Mouse (Mus musculus) cerebellum, postnatal 14 days (tissue): ENCODE data around the gene Ctdspl.

Experiments used
- DNase-seq, 2 experiments: peaks; one replicate each; pipeline ENCODE4 v3.0.0; 2021; ENCODE audit warnings: mixed read lengths in 2 of 2

Gene Ctdspl

DNA sequence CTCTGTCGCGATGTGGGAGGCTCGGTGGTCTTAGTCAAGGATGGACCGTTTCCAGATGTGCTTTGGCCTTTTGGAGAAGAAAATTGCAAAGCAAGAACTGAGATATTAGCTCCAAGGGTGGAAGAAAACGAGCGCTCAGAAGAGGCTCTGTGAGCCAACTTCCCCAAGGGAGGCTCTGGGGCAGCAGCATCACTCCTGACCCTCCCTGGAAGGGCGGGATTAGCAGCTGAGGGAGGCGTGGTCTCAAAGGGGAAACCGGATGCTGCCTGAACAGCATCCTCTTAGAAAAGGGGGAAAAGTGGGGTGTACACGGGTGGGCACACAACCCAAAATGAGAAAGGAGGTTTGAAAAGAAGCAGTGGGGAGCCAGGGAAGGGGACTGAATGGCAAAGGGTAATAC lies 23.8 kb downstream of the Ctdspl start:
- DNase-seq = no peak

DNA sequence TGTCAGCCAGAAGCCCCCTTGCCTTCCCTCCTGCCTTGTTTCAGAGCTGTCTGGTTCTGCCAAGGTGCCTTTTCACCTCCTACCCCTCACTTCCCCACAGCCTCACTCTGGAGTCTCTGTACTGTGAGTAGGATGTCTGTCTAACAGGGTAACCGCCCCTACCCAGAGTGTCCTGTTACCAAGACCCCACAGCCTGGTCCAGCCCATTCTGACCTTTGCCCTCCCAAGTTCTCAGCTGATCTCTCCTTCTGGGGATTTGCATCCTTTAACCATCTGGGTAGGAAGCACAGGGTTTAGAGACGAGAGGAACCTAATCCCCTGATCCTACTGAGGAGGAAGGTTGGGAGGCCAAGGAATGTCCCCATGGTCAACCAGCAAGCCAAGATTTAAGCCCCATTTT lies 24.5 kb downstream of the Ctdspl start:
- no peak for DNase-seq

DNA sequence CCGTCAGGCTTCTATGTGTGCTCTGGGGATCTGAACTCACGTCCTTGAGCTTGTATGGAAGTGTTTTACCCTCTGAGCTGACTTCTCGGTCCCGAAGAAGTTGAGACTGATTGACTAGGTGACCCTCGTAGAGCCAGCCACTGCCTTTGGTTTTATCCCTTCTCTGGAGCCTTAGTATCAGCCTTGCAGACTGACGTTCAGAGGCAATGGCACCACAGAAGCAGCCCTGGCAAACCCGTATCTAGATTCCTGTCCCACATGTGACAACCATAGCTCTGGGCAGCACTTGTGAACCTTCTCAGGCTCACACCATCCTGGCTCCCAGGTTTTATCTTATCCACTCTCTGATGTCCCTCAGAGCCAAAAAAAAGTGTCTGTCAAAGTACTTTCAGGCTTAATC lies 25.1 kb downstream of the Ctdspl start:
- no peak for DNase-seq

DNA sequence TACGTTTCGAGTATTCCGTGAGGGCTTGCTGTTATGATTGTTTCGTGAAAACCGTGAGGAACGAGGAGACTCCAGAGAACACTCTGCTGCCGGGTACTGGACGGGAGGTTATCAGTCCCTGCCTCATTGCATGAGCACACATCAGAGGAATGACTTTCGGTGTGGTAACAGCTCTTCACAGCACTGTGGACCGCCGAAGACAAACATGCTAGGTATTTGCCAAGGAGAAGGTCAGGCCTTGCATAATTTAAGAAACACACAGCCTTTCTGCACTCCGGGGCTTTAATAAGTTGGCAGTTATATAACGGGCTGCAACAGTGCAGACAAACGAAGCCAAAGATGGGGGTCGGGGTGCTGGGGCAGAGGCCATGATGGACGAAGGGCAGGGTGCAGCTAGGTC lies 25.9 kb downstream of the Ctdspl start:
- DNase-seq = no peak

DNA sequence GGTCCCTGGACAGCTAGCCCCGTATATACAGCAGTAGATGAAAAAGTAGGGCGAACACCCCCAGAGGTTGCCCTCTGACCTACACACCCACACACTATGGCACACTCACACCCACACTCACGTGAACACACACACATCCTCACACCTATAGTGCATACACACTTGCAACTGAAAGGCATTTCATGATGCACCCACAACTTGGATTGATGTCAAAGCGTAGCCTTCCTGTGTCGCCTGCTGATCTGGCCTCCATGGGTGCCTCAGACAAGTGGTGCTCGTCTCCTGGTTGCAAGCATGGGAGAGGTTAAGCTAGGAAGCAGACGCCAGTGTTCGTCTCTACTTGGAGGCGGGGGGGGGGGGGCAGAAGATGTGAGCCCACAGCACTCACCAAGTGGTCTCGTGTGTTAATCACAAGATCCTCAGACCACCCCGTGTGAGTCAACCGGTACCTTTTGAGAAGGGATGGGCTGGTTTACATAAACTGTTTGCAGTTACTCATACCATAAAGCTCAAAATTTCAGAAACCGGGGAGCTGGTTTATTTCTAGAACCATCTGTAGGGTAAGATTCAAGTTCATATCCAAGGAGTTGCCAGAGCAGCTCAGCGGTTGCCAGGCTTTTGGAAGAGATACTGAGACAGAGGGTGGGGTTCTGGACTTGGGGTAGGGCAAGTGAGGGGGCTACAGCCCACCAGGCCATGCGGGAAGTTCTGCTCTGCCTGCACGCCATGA lies 27.4 kb downstream of the Ctdspl start:
- DNase-seq = no peak

DNA sequence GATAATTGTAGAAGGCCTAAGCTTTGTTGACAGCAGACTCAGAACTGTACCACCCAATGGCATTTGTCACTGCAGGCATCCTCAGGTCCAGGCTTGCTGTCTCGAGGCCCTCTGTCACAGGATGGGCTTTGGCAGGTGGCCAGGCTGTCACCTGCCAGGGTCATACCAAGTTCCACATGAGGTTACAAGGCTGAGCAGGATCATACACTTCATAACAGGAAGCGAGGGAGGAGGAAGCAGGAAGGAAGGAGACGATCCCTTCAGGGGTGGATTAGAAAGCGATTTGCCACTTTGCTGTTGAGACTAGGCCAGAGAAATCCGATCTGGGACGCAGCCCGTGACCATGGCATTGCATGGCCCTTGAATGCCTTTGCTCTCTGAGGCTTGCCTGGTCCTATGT lies 32.5 kb downstream of the Ctdspl start:
- DNase-seq = no peak

DNA sequence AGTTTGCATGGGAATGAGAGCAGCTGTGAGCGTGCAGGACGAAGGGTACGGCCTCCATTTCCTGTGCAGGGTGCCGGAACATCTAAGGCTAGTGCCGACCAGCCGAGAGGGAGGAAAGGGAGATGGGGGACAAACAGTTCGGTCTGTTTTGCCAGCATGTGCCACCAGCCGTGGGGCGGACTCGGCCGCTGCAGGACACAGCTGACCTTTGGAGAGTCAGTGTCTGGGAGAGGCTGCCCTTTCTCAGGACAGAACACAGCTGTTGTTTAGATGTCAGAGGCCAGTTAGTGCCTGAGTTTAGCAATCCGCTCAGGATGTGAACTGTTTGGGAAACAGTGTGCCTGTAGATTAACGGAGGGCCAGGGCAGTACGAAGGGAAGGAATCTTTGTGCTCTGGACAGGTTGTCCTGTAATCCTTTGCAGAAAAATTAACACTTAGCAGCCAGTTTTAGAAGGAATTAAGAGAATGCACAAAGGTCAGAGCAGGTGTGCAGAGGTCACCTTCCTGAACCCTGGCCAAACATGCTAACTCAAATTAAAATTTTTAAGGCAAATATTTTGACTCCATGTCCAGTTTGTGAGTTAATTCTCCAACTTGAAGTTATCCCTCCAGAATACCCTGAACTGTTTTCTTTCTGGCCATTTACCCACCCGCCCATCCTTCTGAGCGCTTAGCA lies 34.3 kb downstream of the Ctdspl start:
- DNase-seq = no peak

DNA sequence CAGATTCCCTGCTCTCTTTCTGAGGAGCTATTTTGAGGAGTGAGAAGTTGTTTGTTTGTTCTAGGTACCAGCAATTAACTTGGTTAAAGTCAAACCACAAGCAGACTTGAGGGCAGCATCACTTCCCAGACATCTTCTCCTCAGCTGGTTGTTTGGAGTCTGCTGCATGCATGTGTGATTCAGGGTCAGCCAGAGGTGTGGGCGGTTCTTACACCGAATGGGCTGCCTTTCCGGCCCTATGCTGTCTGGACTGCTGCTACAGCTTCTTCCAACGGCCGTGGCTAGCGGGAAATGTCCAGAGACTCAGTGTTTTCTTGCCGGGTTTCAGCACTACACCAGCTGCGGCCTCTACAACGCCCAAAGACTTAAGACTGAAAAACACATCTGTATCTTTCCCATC lies 36.9 kb downstream of the Ctdspl start:
- no peak for DNase-seq

DNA sequence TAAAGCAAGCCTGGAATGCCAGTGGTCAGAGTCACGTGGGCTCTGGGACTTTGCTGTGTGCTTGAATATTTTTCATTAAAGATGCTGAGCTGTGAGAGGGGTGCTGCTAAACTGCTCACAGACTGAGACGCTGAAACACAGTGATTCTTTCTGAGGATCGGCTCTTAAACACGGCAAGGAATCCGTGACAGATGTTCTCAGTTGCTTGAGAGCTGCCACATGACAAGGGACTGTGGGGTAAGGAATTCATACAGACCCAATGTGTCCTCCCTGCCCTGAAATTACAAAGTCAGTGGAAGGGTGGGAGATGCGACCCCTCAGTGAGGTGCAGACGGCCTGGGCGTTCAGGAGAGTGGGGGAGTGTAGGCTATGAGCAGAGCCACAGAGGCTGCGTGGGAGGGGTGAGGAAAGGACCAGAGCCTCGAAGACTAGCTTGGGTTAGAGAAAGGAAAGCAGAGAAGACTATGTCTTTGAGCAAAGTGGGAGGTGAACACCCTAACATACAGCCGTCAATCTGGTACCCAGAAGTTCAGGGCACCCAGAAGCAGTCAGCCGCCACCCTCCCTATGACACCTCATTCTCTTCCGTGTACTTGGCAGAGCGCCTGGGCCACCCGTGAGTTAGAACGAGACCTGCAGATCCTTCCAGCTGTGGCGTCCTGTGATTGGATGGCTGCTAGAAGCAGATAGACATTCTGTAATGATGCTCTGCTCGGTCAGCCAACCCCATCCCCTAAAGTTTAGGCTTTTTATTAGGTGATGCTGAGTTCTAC lies 38.2 kb downstream of the Ctdspl start:
- no peak for DNase-seq

DNA sequence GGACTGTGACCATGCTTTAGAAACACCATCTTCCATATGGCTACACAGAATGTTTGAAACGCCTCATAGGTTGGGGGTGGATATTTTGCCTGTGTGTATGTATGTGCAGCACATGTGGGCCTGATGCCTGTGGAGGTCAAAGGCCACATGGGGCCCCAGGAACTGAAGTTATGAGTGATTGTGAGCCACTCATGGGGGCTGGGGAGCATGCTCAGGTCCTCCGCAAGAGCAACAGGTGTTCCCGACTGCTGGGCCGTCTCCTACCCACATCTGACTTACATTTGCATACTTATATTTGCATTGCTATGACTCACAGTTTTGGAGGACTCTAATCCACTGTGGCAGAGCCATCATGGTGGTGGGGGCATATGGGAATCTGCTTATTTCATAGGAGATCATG lies 43.6 kb downstream of the Ctdspl start:
- no peak for DNase-seq

DNA sequence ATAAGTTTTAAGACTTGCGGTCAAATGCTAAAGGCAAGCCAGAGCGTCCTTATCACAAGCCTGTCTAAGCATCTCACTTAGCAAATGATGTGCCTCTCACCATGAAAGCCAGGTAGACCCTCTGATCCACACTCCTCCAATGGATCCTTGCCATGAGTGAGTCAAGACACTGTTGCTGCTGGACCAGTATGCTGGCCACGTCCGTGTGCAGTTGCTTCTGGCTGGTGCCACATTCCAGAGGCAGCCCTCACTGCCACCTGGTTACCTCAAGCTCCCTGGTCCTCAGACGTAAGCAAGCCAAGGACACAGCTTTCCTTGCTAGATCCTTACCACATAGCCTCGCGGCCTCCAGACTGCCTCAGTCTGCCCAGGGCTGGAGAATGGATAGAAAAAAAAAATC lies 46.8 kb downstream of the Ctdspl start:
- DNase-seq = no peak

DNA sequence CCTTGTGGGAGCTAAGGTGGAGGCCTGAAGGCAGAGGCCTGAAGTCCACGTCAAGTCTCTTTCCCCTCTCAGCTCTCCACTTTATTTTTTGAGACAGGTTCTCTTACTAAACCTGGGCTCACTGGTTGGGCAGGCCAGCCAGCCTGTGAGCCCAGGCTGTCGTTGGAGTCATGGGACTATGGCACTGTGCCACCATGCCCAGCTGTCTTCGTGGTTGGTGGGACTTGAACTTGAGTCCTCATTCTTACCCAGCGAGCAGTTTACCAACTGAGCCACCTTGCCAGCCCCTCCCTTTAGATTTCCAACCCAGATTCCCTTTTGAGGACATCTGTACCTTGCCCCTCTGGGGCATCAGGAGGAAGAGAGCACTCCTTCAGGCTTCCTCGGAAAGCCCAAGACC lies 47.3 kb downstream of the Ctdspl start:
- DNase-seq = peak in 1 of 2 experiments; percentile 36

DNA sequence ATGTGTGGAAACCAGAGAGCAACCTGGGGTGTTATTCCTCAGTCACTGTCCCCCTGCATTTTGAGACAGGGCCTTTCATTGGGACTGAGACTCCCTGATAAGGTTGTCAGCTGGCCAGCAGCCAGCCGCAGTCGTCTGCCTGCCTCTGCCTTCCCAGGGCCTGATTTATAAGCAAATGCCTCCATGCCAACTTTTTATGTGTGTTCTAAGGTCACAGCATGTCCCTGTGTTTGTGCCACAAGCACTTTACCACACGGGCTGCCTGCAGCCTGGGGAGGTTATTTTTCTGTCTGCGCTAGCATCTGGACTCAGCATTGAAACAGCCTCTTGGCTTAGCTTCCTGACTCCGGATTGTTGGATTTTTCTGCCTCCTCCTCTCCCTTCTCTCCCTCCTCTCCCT lies 47.9 kb downstream of the Ctdspl start:
- peak; percentile 39 to 41 for DNase-seq

DNA sequence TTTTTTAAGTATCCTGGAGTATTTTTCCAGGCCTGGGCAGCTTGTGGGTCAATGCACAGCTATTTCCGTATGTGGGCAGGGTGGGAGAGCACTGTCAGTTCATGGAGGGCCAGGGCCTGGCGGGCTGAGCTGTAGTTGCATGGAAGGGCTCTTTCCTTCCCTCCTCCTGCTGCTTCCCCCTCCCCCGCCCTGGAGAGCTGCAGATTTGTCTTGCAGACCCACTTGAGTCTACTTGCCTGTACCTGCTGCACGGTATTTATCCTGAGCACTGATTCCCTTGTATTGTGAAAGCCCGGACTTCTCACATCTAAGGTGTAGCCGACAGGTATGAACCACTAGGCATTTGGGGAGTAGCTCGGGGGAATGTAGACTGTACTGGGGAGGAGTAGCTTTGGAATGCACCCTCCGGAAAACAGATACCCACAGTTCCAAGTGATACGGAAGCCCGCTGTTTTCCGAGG lies 49.0 kb downstream of the Ctdspl start:
- peak in 1 of 2 experiments; percentile 33 for DNase-seq

DNA sequence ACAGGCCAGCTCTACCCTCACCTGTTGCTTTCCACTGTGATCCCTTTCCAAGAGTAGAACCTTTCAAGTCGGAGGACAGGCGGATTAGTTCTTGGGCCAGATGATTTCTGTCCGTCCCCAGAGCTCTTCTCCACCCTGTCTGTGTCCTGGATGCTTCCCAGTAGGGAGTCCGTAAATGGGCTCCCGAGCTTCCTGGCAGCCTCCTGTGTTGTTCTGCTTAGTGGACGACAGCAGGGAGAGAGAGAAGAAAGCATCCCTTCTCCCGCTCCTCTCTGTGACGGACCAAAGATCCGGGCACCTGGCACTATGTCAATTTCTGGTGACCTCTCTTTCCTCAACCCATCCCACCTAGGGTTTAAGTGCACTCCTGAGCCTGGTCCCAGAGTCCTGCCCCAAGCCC lies 49.5 kb downstream of the Ctdspl start:
- peak in 1 of 2 experiments; percentile 32 for DNase-seq

DNA sequence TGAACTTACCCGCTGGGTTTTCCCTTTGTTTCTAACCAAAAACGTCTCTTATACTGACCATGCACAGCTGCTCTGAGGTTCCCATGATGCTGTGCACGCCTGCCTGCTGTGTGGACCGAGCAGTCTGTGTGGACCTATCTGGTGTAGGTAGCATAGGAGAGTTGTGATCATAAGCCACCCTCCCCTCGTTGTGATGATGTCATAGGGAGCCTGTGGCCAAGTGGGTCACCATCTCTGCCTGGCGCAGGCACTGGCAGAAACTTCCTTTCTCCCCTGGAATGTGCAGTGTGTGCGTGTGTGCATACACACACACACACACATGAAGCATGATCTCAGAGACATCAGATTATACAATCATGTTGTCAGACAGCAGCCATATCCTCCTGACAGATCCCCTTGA lies 50.3 kb downstream of the Ctdspl start:
- peak; percentile 40 to 53 for DNase-seq

DNA sequence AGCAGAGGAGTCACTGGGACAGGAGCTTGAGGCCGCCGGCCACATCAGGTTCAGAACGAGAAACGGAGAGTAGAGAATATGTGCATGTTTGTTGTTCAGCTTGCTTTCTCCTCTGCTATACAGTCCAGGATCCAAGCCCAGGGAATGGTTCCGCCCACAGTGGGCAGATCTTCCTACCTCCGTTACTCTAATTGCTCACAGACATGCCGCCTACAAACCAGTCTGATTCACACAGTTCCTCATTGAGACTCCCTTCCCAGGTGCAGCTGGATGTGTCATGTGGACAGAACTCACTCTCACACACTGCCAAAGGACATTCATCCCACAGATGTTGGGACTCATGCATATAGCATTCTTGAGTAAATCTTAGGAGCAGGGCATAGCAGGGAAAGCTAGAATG lies 51.2 kb downstream of the Ctdspl start:
- DNase-seq = no peak

DNA sequence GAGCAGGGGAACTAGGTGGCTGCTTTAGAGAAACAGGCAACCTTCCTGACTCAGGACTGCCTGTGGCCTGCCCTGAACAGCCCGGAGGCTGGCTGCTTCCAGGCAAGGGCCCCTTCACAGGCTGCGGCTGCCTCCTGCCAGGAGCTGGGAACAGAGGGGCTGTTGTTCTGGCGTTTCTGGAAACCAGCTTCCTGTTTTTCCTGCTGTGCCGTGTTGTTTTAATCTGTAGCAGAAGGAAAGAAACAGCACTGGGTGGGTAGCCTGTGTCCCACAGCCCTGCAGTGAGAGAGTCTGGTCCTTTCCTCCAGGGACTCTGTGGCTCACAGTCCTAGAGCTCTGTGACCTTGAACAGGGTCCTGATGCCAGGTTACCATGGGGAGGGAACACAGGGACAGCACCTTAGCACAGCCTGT lies 54.2 kb downstream of the Ctdspl start:
- DNase-seq = peak in 1 of 2 experiments; percentile 22

DNA sequence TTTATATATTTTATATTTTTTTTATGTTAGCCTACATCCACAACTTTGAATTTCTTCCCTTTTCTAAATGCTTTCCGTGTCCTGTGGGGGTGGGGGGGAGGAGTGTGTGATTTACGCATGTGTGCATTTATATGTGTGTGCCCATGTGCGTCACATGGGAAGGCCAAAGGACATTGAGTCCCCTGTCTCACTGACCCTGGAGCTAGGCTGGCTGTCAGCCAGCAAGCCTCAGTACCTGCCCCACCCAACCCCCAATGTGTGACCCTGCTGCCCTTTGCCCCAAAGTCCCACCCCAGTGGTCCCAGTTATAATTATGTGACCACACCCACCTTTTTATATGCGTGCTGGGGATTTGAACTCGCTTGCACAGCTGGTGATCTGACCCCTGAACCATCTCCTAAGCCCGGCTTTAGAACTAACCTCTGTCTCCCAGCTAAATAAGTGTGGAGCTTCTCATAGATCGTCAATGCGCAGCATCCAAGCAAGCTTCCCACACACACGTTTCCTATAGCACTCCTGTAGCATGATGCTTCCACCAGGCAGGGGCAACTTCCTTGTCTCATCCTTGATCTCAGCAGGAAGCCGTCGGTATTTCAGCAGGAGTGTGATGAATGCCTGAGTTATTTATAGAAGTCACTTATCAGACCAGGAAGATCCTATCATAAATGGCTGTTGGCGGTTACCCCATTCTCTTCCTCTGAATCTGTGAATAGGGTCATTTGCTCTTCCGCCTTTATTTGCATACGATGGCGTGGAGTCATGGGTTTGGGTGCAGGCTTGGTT lies 58.6 kb downstream of the Ctdspl start:
- no peak for DNase-seq

DNA sequence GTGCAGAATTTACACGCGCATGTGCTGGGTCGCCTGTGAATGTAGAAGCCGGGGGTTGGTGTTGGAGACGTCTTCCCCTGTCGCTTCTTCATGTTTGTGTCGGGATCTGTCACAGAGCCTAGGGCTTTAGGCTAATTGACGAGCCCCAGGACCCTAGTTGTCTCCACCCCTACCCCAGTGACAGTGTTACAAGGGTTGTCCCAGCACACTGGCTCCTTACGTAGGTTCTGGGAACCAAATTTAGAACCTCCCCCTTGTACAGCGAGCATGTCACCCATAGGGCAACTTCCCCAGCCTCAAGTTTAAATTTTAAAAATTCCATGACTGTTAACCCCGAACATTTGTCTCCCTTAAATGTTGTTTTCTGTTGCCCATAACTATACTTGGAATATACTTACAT lies 60.0 kb downstream of the Ctdspl start:
- no peak for DNase-seq

DNA sequence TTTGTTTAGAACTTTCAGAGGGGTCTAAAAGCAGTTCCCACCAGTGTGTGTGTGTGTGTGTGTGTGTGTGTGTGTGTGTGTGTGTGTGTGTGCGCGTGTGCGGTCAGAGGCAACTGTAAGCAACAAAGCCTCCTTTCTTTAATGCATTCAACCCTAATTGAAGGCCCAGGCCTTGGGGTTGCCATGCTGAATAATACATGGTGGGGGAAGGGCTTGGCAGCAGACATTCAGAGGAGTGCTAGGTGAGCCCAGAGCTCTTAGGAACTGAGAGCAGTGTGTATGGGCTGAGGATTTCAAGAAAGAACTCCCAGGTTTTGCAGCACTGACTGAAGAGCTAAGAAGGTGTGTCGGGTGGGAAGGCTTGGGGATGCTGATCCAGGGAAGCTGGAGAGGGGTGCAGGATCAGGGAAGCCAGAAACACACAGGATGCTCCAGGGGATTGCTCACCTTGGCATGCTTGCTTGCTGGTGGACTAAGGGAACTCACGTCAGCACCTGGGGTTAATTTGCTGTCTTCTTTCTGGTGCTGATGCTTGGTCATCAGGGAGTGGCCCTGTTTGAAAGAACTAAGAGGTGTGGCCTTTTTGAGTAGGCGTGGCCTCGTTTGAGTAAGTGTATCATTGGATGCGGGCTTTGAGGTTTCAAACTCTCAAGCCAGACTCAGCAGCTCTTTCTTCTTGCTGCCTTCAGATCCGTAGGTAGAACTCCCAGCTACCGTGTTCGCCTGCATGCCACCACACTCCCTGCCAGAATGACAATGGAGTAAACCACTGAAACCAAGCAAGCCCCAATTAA lies 62.7 kb downstream of the Ctdspl start:
- no peak for DNase-seq

DNA sequence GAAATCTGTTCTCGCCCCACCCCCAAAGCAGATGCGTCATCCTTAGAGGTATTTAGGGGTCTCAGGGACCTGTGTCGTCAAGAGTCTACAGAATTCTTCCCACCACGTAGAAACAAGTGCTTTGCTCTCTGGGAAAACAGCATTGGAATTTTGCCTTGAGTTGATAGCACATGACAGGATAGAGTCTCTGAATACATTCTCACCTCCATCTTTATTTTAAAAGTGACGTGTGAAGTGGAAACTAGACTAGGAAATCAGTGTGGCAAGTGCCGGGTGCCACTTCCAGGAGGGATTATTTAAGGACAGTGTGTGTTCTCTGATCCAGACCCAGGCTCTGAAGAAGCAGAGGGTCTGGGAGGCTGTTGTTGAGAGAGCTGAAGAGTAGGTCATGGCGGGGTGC lies 64.2 kb downstream of the Ctdspl start:
- no peak for DNase-seq
